Mouse (Mus musculus): ENCODE results near the gene Maml3.

DNA sequence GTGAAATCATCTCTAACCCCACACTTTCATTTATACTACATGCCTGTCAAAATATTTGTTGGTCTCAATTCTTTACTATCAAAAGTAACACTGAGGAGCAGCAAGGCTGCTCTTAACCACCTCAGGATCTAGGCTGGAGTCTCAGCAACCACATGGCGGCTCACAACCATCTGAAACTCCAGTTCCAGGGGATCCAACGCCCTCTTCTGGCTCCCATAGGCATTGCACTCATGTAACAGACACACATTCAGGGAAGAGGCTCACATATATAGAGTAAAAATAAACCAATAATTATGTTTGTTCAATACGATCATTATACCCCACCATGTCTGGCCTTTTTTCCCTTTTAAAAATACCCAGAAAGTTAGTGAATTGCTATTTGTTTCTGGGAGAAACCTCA, 252.2 kb downstream of the Maml3 start:
- TF ChIP-seq POLR2A (IDR thresholded peaks at IDR 0.05; ENCODE audit: borderline replicate concordance, extremely low read depth, insufficient read depth, insufficient read length, poor library complexity, severe bottlenecking) (no peak), CTCF (IDR thresholded peaks at IDR 0.05; ENCODE audit: borderline replicate concordance, extremely low read depth, insufficient read depth, insufficient read length) (peak; percentile 18; the same call in 1 of the 2 replicates)

Data from brain, embryonic 14.5 days (tissue).